ENCODE assay signal across 28 mouse cellular contexts in the genomic region with DNA sequence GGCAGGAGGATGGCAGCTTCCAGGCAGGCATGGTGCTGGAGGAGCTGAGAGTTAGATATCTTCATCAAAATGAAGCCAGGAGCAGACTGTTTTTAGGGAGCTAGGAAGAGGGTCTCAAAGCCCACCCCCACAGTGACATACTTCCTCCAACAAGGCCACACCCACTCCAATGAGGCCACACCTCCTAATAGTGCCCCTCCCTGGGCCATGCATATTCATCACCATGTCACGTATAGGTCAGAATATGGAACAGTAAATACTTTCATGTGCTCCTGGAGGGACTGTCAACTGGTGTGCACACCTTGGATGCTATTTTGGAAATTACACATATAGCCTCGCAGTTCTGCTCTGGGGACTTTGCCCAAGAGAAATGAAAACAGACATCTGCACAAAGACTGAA. TPM values are rescaled to one million over a fixed set of nuclear protein-coding genes. Genes with fewer than 3 reads are reported as not detected.
"Had no signal": no experiment of that assay in that cellular context is flagged by ENCODE, and none has a peak within 500 bp of the region (broad histone marks: within the 10 kb centered on the region; RNA-seq: fewer than 3 reads in every experiment).

No protein-coding gene starts in this region.

- H3K36me3 ChIP-seq: embryonic facial prominence, embryonic 12.5 days; embryonic facial prominence, embryonic 13.5 days; embryonic facial prominence, embryonic 15.5 days; forebrain, embryonic 10.5 days; forebrain, embryonic 12.5 days; forebrain, embryonic 15.5 days had no signal

- H3K4me2 ChIP-seq: embryonic facial prominence, embryonic 12.5 days; embryonic facial prominence, embryonic 13.5 days; embryonic facial prominence, embryonic 15.5 days; forebrain, embryonic 12.5 days; forebrain, embryonic 13.5 days; forebrain, embryonic 15.5 days had no signal

- H3K27ac ChIP-seq: embryonic facial prominence, embryonic 12.5 days; embryonic facial prominence, embryonic 13.5 days; embryonic facial prominence, embryonic 15.5 days; forebrain, embryonic 10.5 days; forebrain, embryonic 12.5 days; forebrain, embryonic 13.5 days; forebrain, embryonic 15.5 days; gastrocnemius, adult 2 months; heart, adult 2 months had no signal

- H3K27me3 ChIP-seq: embryonic facial prominence, embryonic 12.5 days; embryonic facial prominence, embryonic 13.5 days; embryonic facial prominence, embryonic 15.5 days; forebrain, embryonic 13.5 days; forebrain, embryonic 15.5 days had no signal

- H3K4me3 ChIP-seq: embryonic facial prominence, embryonic 12.5 days; embryonic facial prominence, embryonic 13.5 days; embryonic facial prominence, embryonic 15.5 days; erythroblast, embryonic 14.5 days; forebrain, embryonic 10.5 days; forebrain, embryonic 12.5 days; forebrain, embryonic 13.5 days; forebrain, embryonic 15.5 days; gastrocnemius, adult 2 months; heart, adult 2 months had no signal

- DNase-seq: cerebellum, adult 18-20 months; cerebellum, adult 2 months; cerebellum, adult 8-10 months; cerebellum, adult 9-10 months; cerebellum, adult 9-11 months; cerebellum, postnatal 10 days; cerebellum, postnatal 14 days; cerebellum, postnatal 25 days; cerebellum, postnatal 36 days; embryo, embryonic 11 days; forebrain, postnatal 0 days; gastrocnemius, adult 2 months; gastrocnemius, postnatal 10 days; gastrocnemius, postnatal 14 days; gastrocnemius, postnatal 25 days; gastrocnemius, postnatal 36 days; heart, adult 18-20 months; heart, adult 2 months had no signal

- H3K9ac ChIP-seq: embryonic facial prominence, embryonic 12.5 days; embryonic facial prominence, embryonic 13.5 days; embryonic facial prominence, embryonic 15.5 days; forebrain, embryonic 12.5 days; forebrain, embryonic 13.5 days; forebrain, embryonic 15.5 days; forebrain, postnatal 0 days had no signal

- ATAC-seq: forebrain, embryonic 13.5 days; forebrain, embryonic 14.5 days; forebrain, embryonic 15.5 days; forebrain, embryonic 16.5 days; forebrain, postnatal 0 days had no signal

- H3K4me1 ChIP-seq: embryonic facial prominence, embryonic 12.5 days; embryonic facial prominence, embryonic 13.5 days; embryonic facial prominence, embryonic 15.5 days; forebrain, embryonic 10.5 days; forebrain, embryonic 12.5 days; forebrain, embryonic 13.5 days; forebrain, embryonic 15.5 days had no signal

- H3K9me3 ChIP-seq: embryonic facial prominence, embryonic 12.5 days; embryonic facial prominence, embryonic 13.5 days; embryonic facial prominence, embryonic 15.5 days; forebrain, embryonic 10.5 days; forebrain, embryonic 12.5 days; forebrain, embryonic 13.5 days; forebrain, embryonic 15.5 days had no signal

RNA-seq across cellular contexts. Expression of a gene that starts 31.6 kb away (rescaled TPM):
- polyA plus RNA-seq: erythroblast, embryonic 14.5 days had no signal
